Comparison of ENCODE assay signal across 24 mouse cellular contexts in genomic region chr10:60455193-60455592, GRCm38 (mm10). TPM values are rescaled to one million over a fixed set of nuclear protein-coding genes. Genes with fewer than 3 reads are reported as not detected.
DNase-seq lines count a peak whose midpoint lies in the region; ATAC-seq and TF ChIP-seq lines count a peak whose summit lies in the region.
"Had no signal": no experiment of that assay in that cellular context is flagged by ENCODE, and none has a peak within 500 bp of the region (broad histone marks: within the 10 kb centered on the region; RNA-seq: fewer than 3 reads in every experiment).

No protein-coding gene starts in this region.

- TF ChIP-seq CTCF in forebrain, postnatal 0 days (IDR thresholded peaks at IDR 0.05; ENCODE audit: low read depth) = no peak
- no peak for TF ChIP-seq CTCF in intestine, postnatal 0 days (IDR thresholded peaks at IDR 0.05; ENCODE audit: low read depth)
- no peak for TF ChIP-seq CTCF in stomach, postnatal 0 days (IDR thresholded peaks at IDR 0.05; ENCODE audit: low read depth)

- H3K9ac ChIP-seq in forebrain, postnatal 0 days = no peak overlapping the region
- no peak overlapping the region for H3K9ac ChIP-seq in intestine, embryonic 15.5 days
- H3K9ac ChIP-seq in intestine, postnatal 0 days (ENCODE audit: low read depth, low read length) = no peak overlapping the region
- H3K9ac ChIP-seq in stomach, postnatal 0 days (ENCODE audit: low read length) = no peak overlapping the region
- H3K9ac ChIP-seq: embryonic facial prominence, embryonic 12.5 days; forebrain, embryonic 12.5 days had no signal

- peak overlapping the region; percentile 21; the same call in 1 of the 2 replicates for H3K27ac ChIP-seq in forebrain, embryonic 10.5 days
- no peak overlapping the region for H3K27ac ChIP-seq in forebrain, postnatal 0 days (ENCODE audit: low read depth, low read length)
- H3K27ac ChIP-seq in intestine, embryonic 15.5 days = no peak overlapping the region
- no peak overlapping the region for H3K27ac ChIP-seq in intestine, postnatal 0 days (ENCODE audit: low read depth, low read length)
- no peak overlapping the region for H3K27ac ChIP-seq in stomach, postnatal 0 days (replicated peaks)
- H3K27ac ChIP-seq: embryonic facial prominence, embryonic 12.5 days; forebrain, embryonic 12.5 days had no signal

- no peaks in the 10 kb centered on the region; the same call in 1 of the 2 replicates for H3K27me3 ChIP-seq in forebrain, embryonic 10.5 days (ENCODE audit: poor library complexity, severe bottlenecking)
- H3K27me3 ChIP-seq in forebrain, postnatal 0 days (ENCODE audit: insufficient read depth, low read length) = no peaks in the 10 kb centered on the region
- no peaks in the 10 kb centered on the region for H3K27me3 ChIP-seq in intestine, embryonic 15.5 days (replicated peaks)
- no peaks in the 10 kb centered on the region for H3K27me3 ChIP-seq in intestine, postnatal 0 days (replicated peaks; ENCODE audit: control insufficient read depth, insufficient read depth, low read length)
- H3K27me3 ChIP-seq in stomach, postnatal 0 days (ENCODE audit: control insufficient read depth, insufficient read depth, low read length) = no peaks in the 10 kb centered on the region

- no peak for TF ChIP-seq EP300 in stomach, postnatal 0 days (optimal IDR thresholded peaks at IDR 0.05)

- peaks cover 7% of the 10 kb centered on the region; the same call in 1 of the 2 replicates for H3K9me3 ChIP-seq in forebrain, embryonic 10.5 days
- H3K9me3 ChIP-seq in forebrain, postnatal 0 days (ENCODE audit: low read length) = no peaks in the 10 kb centered on the region
- H3K9me3 ChIP-seq in intestine, embryonic 15.5 days = no peaks in the 10 kb centered on the region
- no peaks in the 10 kb centered on the region for H3K9me3 ChIP-seq in intestine, postnatal 0 days (ENCODE audit: control insufficient read depth)
- H3K9me3 ChIP-seq in stomach, postnatal 0 days (ENCODE audit: control insufficient read depth, low read length) = no peaks in the 10 kb centered on the region
- H3K9me3 ChIP-seq: embryonic facial prominence, embryonic 12.5 days had no signal

- H3K4me1 ChIP-seq in forebrain, embryonic 10.5 days = peaks cover 27% of the 10 kb centered on the region
- H3K4me1 ChIP-seq in forebrain, postnatal 0 days (ENCODE audit: insufficient read depth) = no peaks in the 10 kb centered on the region
- H3K4me1 ChIP-seq in intestine, embryonic 15.5 days (replicated peaks) = 0 out of 2 replicates have a peak, but pooled peaks cover 3% of the 10 kb centered on the region
- H3K4me1 ChIP-seq in intestine, postnatal 0 days (replicated peaks; ENCODE audit: control insufficient read depth, insufficient read depth, low read length) = no peaks in the 10 kb centered on the region
- no peaks in the 10 kb centered on the region for H3K4me1 ChIP-seq in stomach, postnatal 0 days (replicated peaks; ENCODE audit: control insufficient read depth, insufficient read depth)

- H3K4me3 ChIP-seq in forebrain, embryonic 10.5 days = no peak overlapping the region
- H3K4me3 ChIP-seq in forebrain, postnatal 0 days (ENCODE audit: low read depth, low read length) = no peak overlapping the region
- H3K4me3 ChIP-seq in intestine, embryonic 15.5 days (replicated peaks) = no peak overlapping the region
- H3K4me3 ChIP-seq in intestine, postnatal 0 days (ENCODE audit: low read depth, low read length) = no peak overlapping the region
- H3K4me3 ChIP-seq in stomach, postnatal 0 days (ENCODE audit: low read depth, low read length) = no peak overlapping the region
- H3K4me3 ChIP-seq: embryonic facial prominence, embryonic 12.5 days; forebrain, embryonic 12.5 days had no signal

- WGBS in forebrain, embryonic 10.5 days = 83% methylated on average over 8 of the region's 8 CpGs
- WGBS in forebrain, postnatal 0 days = 78% methylated on average over 8 of the region's 8 CpGs
- WGBS in intestine, embryonic 15.5 days = 49% methylated on average over 8 of the region's 8 CpGs
- 38% methylated on average over 8 of the region's 8 CpGs for WGBS in intestine, postnatal 0 days
- WGBS in stomach, postnatal 0 days = 50% methylated on average over 8 of the region's 8 CpGs

- H3K4me2 ChIP-seq in forebrain, postnatal 0 days (ENCODE audit: low read depth) = no peak overlapping the region
- H3K4me2 ChIP-seq in intestine, embryonic 15.5 days (replicated peaks) = no peak overlapping the region
- H3K4me2 ChIP-seq in intestine, postnatal 0 days (replicated peaks; ENCODE audit: low read depth) = no peak overlapping the region
- no peak overlapping the region for H3K4me2 ChIP-seq in stomach, postnatal 0 days (replicated peaks; ENCODE audit: low read depth)
- H3K4me2 ChIP-seq: embryonic facial prominence, embryonic 12.5 days; forebrain, embryonic 12.5 days had no signal

- no peaks in the 10 kb centered on the region for H3K36me3 ChIP-seq in forebrain, embryonic 10.5 days (replicated peaks)
- no peaks in the 10 kb centered on the region for H3K36me3 ChIP-seq in forebrain, postnatal 0 days (ENCODE audit: insufficient read depth)
- no peaks in the 10 kb centered on the region for H3K36me3 ChIP-seq in intestine, embryonic 15.5 days
- H3K36me3 ChIP-seq in intestine, postnatal 0 days (ENCODE audit: control insufficient read depth, insufficient read depth) = no peaks in the 10 kb centered on the region
- no peaks in the 10 kb centered on the region for H3K36me3 ChIP-seq in stomach, postnatal 0 days (ENCODE audit: control insufficient read depth, insufficient read depth, low read length)
- H3K36me3 ChIP-seq: embryonic facial prominence, embryonic 12.5 days; forebrain, embryonic 12.5 days had no signal

- DNase-seq in forebrain, embryonic 10.5 days (ENCODE audit: extremely low spot score, low spot score) = no peak
- no peak for DNase-seq in forebrain, postnatal 0 days
- peak; percentile 54 for DNase-seq in stomach, postnatal 0 days (ENCODE audit: low spot score)
- no peak for DNase-seq in gastrocnemius, postnatal 4 days (ENCODE audit: low spot score in 2 of 2)
- DNase-seq in lung, postnatal 36 days = no peak
- DNase-seq in left cerebral cortex, adult 8-10 months (ENCODE audit: low spot score in 2 of 2) = no peak
- DNase-seq: adrenal gland, adult 8-10 months; adrenal gland, postnatal 14 days; adrenal gland, postnatal 36 days; cerebellum, adult 11-12 months; cerebellum, adult 2 months; cerebellum, adult 9-10 months; cerebellum, postnatal 10 days; cerebellum, postnatal 25 days had no signal

- ATAC-seq in forebrain, postnatal 0 days = no peak
- ATAC-seq in intestine, embryonic 15.5 days = 0 out of 2 replicates have a peak, but pooled peaks have one; percentile 66
- ATAC-seq in intestine, postnatal 0 days = peak; percentile 53; the same call in 1 of the 2 replicates
- peak; percentile 80 for ATAC-seq in stomach, postnatal 0 days (ENCODE audit: low FRiP score, low TSS enrichment)
- ATAC-seq: activated CD4-positive, CD25-positive, alpha-beta regulatory T cell, adult 4 months; forebrain, embryonic 14.5 days; forebrain, embryonic 16.5 days had no signal

RNA-seq across cellular contexts. Expression of gene Gm17455, which starts 55.7 kb away (rescaled TPM):
- polyA plus RNA-seq in forebrain, embryonic 10.5 days (2016; fragmentation: Nextera tagmentation; extraction: Ambion mirVana) = 0.93 and 1.9 TPM in 2 replicates
- 4.7 and 5.4 TPM in 2 replicates for total RNA-seq in forebrain, postnatal 0 days (2014; rRNA removed)
- polyA plus RNA-seq in forebrain, postnatal 0 days (2015; fragmentation: Nextera tagmentation; extraction: Ambion mirVana) = 9.4 and 10.6 TPM in 2 replicates
- 0.28 TPM in 1 of 2 replicates, not detected in the other for polyA plus RNA-seq in intestine, embryonic 15.5 days (2015; fragmentation: Nextera tagmentation; extraction: Ambion mirVana)
- polyA plus RNA-seq in intestine, postnatal 0 days (2015; fragmentation: Nextera tagmentation; extraction: Ambion mirVana) = 0.65 and 1.1 TPM in 2 replicates
- polyA plus RNA-seq in stomach, postnatal 0 days (2015; fragmentation: Nextera tagmentation; extraction: Ambion mirVana) = 0.74 and 1.0 TPM in 2 replicates
- 1 to 10 TPM in 1 of 2 experiments, under 1 TPM in 1; 0.64 to 1.1 TPM for total RNA-seq in gastrocnemius, postnatal 4 days (2021)
- total RNA-seq in left cerebral cortex, adult 8-10 months (2022) = 1 to 10 TPM in 1 of 4 experiments, under 1 TPM in 1, not detected in 2; 0.75 to 1.7 TPM
- total RNA-seq: adrenal gland, adult 18-20 months; adrenal gland, adult 8-10 months; adrenal gland, postnatal 14 days; adrenal gland, postnatal 36 days; MEL had no signal
- polyA plus RNA-seq: C2C12 had no signal
